Mouse (Mus musculus): Measurements from ENCODE around the gene Oasl1. TPM values are rescaled to one million over a fixed set of nuclear protein-coding genes. Genes with fewer than 3 reads are reported as not detected.

Oasl1 gene
- polyA plus RNA-seq, 1 experiment: 0.42 TPM

GRCm38 (mm10) chr5:114972201-114972600, 49.2 kb downstream of the Oasl1 start:
- DNase-seq (ENCODE audit: low read depth): no peak
- TF ChIP-seq CTCF (IDR thresholded peaks at IDR 0.05; ENCODE audit: borderline replicate concordance, extremely low read depth, insufficient read depth, insufficient read length) (no peak), POLR2A (IDR thresholded peaks at IDR 0.05; ENCODE audit: borderline replicate concordance, extremely low read depth, insufficient read depth, insufficient read length, poor library complexity, severe bottlenecking) (no peak)

GRCm38 (mm10) chr5:114973131-114973530, 50.1 kb downstream of the Oasl1 start:
- TF ChIP-seq CTCF (IDR thresholded peaks at IDR 0.05; ENCODE audit: borderline replicate concordance, extremely low read depth, insufficient read depth, insufficient read length) (no peak), POLR2A (IDR thresholded peaks at IDR 0.05; ENCODE audit: borderline replicate concordance, extremely low read depth, insufficient read depth, insufficient read length, poor library complexity, severe bottlenecking) (no peak)
- no peak for DNase-seq (ENCODE audit: low read depth)

GRCm38 (mm10) chr5:114976935-114977334, 53.9 kb downstream of the Oasl1 start:
- no peak for TF ChIP-seq CTCF (IDR thresholded peaks at IDR 0.05; ENCODE audit: borderline replicate concordance, extremely low read depth, insufficient read depth, insufficient read length)
- TF ChIP-seq POLR2A (IDR thresholded peaks at IDR 0.05; ENCODE audit: borderline replicate concordance, extremely low read depth, insufficient read depth, insufficient read length, poor library complexity, severe bottlenecking): no peak

GRCm38 (mm10) chr5:114978473-114978872, 55.4 kb downstream of the Oasl1 start:
- TF ChIP-seq POLR2A (IDR thresholded peaks at IDR 0.05; ENCODE audit: borderline replicate concordance, extremely low read depth, insufficient read depth, insufficient read length, poor library complexity, severe bottlenecking): no peak
- no peak for TF ChIP-seq CTCF (IDR thresholded peaks at IDR 0.05; ENCODE audit: borderline replicate concordance, extremely low read depth, insufficient read depth, insufficient read length)
- DNase-seq (ENCODE audit: low read depth): peak; percentile 23

More at GRCm38 (mm10) chr5:114976935-114977334, 53.9 kb downstream of the Oasl1 start:
- no peak for DNase-seq (ENCODE audit: low read depth)

GRCm38 (mm10) chr5:114978888-114979249, 55.8 kb downstream of the Oasl1 start:
- peak; percentile 78 for DNase-seq (ENCODE audit: low read depth)
- TF ChIP-seq CTCF (IDR thresholded peaks at IDR 0.05; ENCODE audit: borderline replicate concordance, extremely low read depth, insufficient read depth, insufficient read length) (peak; percentile 43; the same call in 1 of the 2 replicates), POLR2A (IDR thresholded peaks at IDR 0.05; ENCODE audit: borderline replicate concordance, extremely low read depth, insufficient read depth, insufficient read length, poor library complexity, severe bottlenecking) (no peak)

- TF ChIP-seq POLR2A (IDR thresholded peaks at IDR 0.05; ENCODE audit: borderline replicate concordance, extremely low read depth, insufficient read depth, insufficient read length, poor library complexity, severe bottlenecking) (no peak), CTCF (IDR thresholded peaks at IDR 0.05; ENCODE audit: borderline replicate concordance, extremely low read depth, insufficient read depth, insufficient read length) (peak; percentile 98)
Observed at GRCm38 (mm10) chr5:114979250-114980121, 56.4 kb downstream of the Oasl1 start.

GRCm38 (mm10) chr5:114980122-114980748, 57.2 kb downstream of the Oasl1 start:
- TF ChIP-seq POLR2A (IDR thresholded peaks at IDR 0.05; ENCODE audit: borderline replicate concordance, extremely low read depth, insufficient read depth, insufficient read length, poor library complexity, severe bottlenecking) (no peak), CTCF (IDR thresholded peaks at IDR 0.05; ENCODE audit: borderline replicate concordance, extremely low read depth, insufficient read depth, insufficient read length) (no peak)
- DNase-seq (ENCODE audit: low read depth): no peak

More at GRCm38 (mm10) chr5:114979250-114980121, 56.4 kb downstream of the Oasl1 start:
- DNase-seq (ENCODE audit: low read depth): peak; percentile 84

GRCm38 (mm10) chr5:114982001-114982400, 59.0 kb downstream of the Oasl1 start:
- DNase-seq (ENCODE audit: low read depth): no peak
- no peak for TF ChIP-seq POLR2A (IDR thresholded peaks at IDR 0.05; ENCODE audit: borderline replicate concordance, extremely low read depth, insufficient read depth, insufficient read length, poor library complexity, severe bottlenecking)
- no peak for TF ChIP-seq CTCF (IDR thresholded peaks at IDR 0.05; ENCODE audit: borderline replicate concordance, extremely low read depth, insufficient read depth, insufficient read length)

- no peak for DNase-seq (ENCODE audit: low read depth)
- no peak for TF ChIP-seq CTCF (IDR thresholded peaks at IDR 0.05; ENCODE audit: borderline replicate concordance, extremely low read depth, insufficient read depth, insufficient read length)
Observed at GRCm38 (mm10) chr5:114985074-114985473, 62.0 kb downstream of the Oasl1 start.

Other genes starting within 250 kb of the Oasl1 start
- 29.3 and 33.1 TPM in 2 replicates for gene Gltp, start 232.3 kb upstream of the Oasl1 start, polyA plus RNA-seq (2012; rRNA removed)
- gene Tchp, start 215.5 kb upstream of the Oasl1 start, polyA plus RNA-seq (2012; rRNA removed): 31.1 and 32.2 TPM in 2 replicates
- 51.3 and 58.6 TPM in 2 replicates for gene Ankrd13a, start 148.6 kb upstream of the Oasl1 start, polyA plus RNA-seq (2012; rRNA removed)
- 48.6 and 57.5 TPM in 2 replicates for gene Git2, start 147.7 kb upstream of the Oasl1 start, polyA plus RNA-seq (2012; rRNA removed)
- 204 and 243 TPM in 2 replicates for gene 1500011B03Rik, start 99.8 kb upstream of the Oasl1 start, polyA plus RNA-seq (2012; rRNA removed)
- gene 4930519G04Rik, start 69.6 kb upstream of the Oasl1 start, polyA plus RNA-seq (2012; rRNA removed): not detected in 2 replicates
- gene Gm9936, start 64.6 kb upstream of the Oasl1 start, polyA plus RNA-seq (2012; rRNA removed): 1.9 and 2.6 TPM in 2 replicates
- 1.5 and 3.3 TPM in 2 replicates for gene Oasl2, start 26.3 kb upstream of the Oasl1 start, polyA plus RNA-seq (2012; rRNA removed)
- gene 2210016L21Rik, start 18.9 kb downstream of the Oasl1 start, polyA plus RNA-seq (2012; rRNA removed): 69.2 and 72.7 TPM in 2 replicates
- gene Hnf1a, start 47.9 kb downstream of the Oasl1 start, polyA plus RNA-seq (2012; rRNA removed): not detected in 2 replicates
- 129 TPM in 2 replicates for gene Sppl3, start 87.9 kb downstream of the Oasl1 start, polyA plus RNA-seq (2012; rRNA removed)
- not detected in 2 replicates for gene Gm10401, start 175.1 kb downstream of the Oasl1 start, polyA plus RNA-seq (2012; rRNA removed)
- 25.1 and 27.0 TPM in 2 replicates for gene Acads, start 196.1 kb downstream of the Oasl1 start, polyA plus RNA-seq (2012; rRNA removed)
- gene Unc119b, start 211.7 kb downstream of the Oasl1 start, polyA plus RNA-seq (2012; rRNA removed): 49.7 and 55.0 TPM in 2 replicates
- gene Mlec, start 234.9 kb downstream of the Oasl1 start, polyA plus RNA-seq (2012; rRNA removed): 63.6 and 80.4 TPM in 2 replicates